Mouse (Mus musculus): ENCODE measurements around the gene Fam19a2. TPM values are rescaled to one million over a fixed set of nuclear protein-coding genes. Genes with fewer than 3 reads are reported as not detected.

Fam19a2 gene
- polyA plus RNA-seq, 1 experiment, result 0.01 TPM

DNA sequence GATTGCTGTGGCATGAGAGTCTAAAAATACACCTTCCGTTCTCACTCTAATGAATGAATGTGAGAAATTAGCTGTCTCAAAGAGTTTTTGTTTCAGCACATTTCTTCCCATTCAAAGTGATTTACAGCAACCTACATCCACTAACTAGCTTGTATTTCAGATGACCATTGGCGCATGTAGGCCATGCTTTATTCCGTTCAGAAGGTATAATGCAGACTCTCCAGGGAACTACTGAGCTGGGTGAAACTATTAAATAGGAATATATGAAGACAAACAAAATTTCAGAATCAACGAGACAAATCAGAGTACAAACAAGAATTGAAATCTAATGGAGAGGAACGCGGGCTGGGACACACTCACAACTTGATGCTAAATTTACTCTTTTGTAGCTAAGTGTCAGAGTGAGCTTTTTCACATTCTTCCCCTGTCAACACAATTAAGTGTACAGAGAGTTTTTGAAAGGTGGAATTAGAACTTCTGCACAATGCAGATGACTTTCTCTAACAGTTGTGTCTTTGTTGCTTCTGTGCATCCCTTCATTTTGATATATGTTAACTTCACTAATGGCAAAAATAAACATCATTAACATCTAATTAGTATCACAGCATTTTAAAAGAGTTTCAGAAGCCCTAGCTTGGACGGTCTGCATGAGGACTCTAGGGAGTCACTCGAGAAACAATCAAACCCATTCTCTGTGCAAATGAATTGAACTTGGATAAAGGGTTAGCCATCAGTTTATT is 428.6 kb downstream of the Fam19a2 start:
- H3K4me2 ChIP-seq (ENCODE audit: low read depth), result no peak overlapping the region
- H3K36me3 ChIP-seq (ENCODE audit: control insufficient read depth, insufficient read depth), result no peaks in the 10 kb centered on the region
- H3ac ChIP-seq (ENCODE audit: control insufficient read depth, insufficient read length), result no peak overlapping the region
- no peaks in the 10 kb centered on the region for H3K79me2 ChIP-seq (ENCODE audit: control insufficient read depth, insufficient read depth)
- TF ChIP-seq POLR2A (IDR thresholded peaks at IDR 0.05; ENCODE audit: insufficient read length, low read depth) (no peak), MYOD1 (IDR thresholded peaks at IDR 0.05; ENCODE audit: control insufficient read depth in 1 of 3, insufficient read length in 2 of 3, low read depth in 2 of 3) (no peak), MYOG (IDR thresholded peaks at IDR 0.05; ENCODE audit: control insufficient read depth in 1 of 3, insufficient read depth in 1 of 3, insufficient read length in 2 of 3, low read depth in 2 of 3) (no peak), CEBPB (IDR thresholded peaks at IDR 0.05; ENCODE audit: insufficient read depth, poor library complexity, severe bottlenecking) (no peak), TCF12 (IDR thresholded peaks at IDR 0.05; ENCODE audit: insufficient read depth, poor library complexity, severe bottlenecking) (no peak), POLR2AphosphoS2 (IDR thresholded peaks at IDR 0.05; ENCODE audit: insufficient read length, low read depth) (no peak), SRF (IDR thresholded peaks at IDR 0.05; ENCODE audit: control insufficient read depth, insufficient read length, low read depth) (no peak), REST (IDR thresholded peaks at IDR 0.05; ENCODE audit: insufficient read depth, insufficient read length) (no peak), TCF3 (IDR thresholded peaks at IDR 0.05; ENCODE audit: insufficient read length, low read depth) (no peak), E2F4 (IDR thresholded peaks at IDR 0.05; ENCODE audit: insufficient read depth) (no peak), USF1 (IDR thresholded peaks at IDR 0.05; ENCODE audit: low read depth) (no peak), MAX (IDR thresholded peaks at IDR 0.05; ENCODE audit: low read depth) (no peak)
- H3K4me3 ChIP-seq, result no peak overlapping the region
- H3K27me3 ChIP-seq (ENCODE audit: control insufficient read depth, insufficient read depth, insufficient read length), result no peaks in the 10 kb centered on the region

- Histone ChIP-seq H3K36me3 (ENCODE audit: control insufficient read depth, insufficient read depth) (no peaks in the 10 kb centered on the region), H3K79me2 (ENCODE audit: control insufficient read depth, insufficient read depth) (no peaks in the 10 kb centered on the region), H3ac (ENCODE audit: control insufficient read depth, insufficient read length) (no peak overlapping the region), H3K27me3 (ENCODE audit: control insufficient read depth, insufficient read depth, insufficient read length) (no peaks in the 10 kb centered on the region), H3K4me2 (ENCODE audit: low read depth) (no peak overlapping the region), H3K4me3 (no peak overlapping the region)
- TF ChIP-seq TCF12 (IDR thresholded peaks at IDR 0.05; ENCODE audit: insufficient read depth, poor library complexity, severe bottlenecking) (no peak), POLR2A (IDR thresholded peaks at IDR 0.05; ENCODE audit: insufficient read length, low read depth) (no peak), CEBPB (IDR thresholded peaks at IDR 0.05; ENCODE audit: insufficient read depth, poor library complexity, severe bottlenecking) (no peak)
These were observed 429.1 kb downstream of the Fam19a2 start for GRCm38 (mm10) chr10:123692926-123693224.

DNA sequence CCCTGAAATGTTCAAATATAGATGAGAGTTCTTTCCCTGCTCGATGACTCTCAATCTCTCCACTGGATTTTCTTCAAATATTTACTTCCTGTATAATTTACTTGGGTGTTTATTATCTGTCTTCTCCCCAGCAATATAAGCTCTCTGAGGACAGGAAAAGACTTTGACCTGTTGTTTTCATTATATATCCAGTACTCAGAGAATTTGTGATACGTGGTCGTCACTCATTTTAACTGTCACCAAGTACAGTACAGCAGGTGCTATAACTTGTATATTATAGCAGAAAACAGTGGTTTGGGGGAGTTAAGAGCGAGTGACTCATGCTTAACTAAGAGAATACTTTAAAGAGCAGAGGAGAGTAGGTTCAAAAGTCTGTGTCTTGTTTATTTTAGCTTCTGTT is 438.8 kb downstream of the Fam19a2 start:
- no peaks in the 10 kb centered on the region for H3K27me3 ChIP-seq (ENCODE audit: control insufficient read depth, insufficient read depth, insufficient read length)
- H3K4me3 ChIP-seq, result no peak overlapping the region
- no peaks in the 10 kb centered on the region for H3K36me3 ChIP-seq (ENCODE audit: control insufficient read depth, insufficient read depth)
- TF ChIP-seq CEBPB (IDR thresholded peaks at IDR 0.05; ENCODE audit: insufficient read depth, poor library complexity, severe bottlenecking) (no peak), TCF12 (IDR thresholded peaks at IDR 0.05; ENCODE audit: insufficient read depth, poor library complexity, severe bottlenecking) (no peak), REST (IDR thresholded peaks at IDR 0.05; ENCODE audit: insufficient read depth, insufficient read length) (no peak), SRF (IDR thresholded peaks at IDR 0.05; ENCODE audit: control insufficient read depth, insufficient read length, low read depth) (no peak), E2F4 (IDR thresholded peaks at IDR 0.05; ENCODE audit: insufficient read depth) (no peak), MYOG (IDR thresholded peaks at IDR 0.05; ENCODE audit: control insufficient read depth in 1 of 3, insufficient read depth in 1 of 3, insufficient read length in 2 of 3, low read depth in 2 of 3) (no peak), TCF3 (IDR thresholded peaks at IDR 0.05; ENCODE audit: insufficient read length, low read depth) (no peak), USF1 (IDR thresholded peaks at IDR 0.05; ENCODE audit: low read depth) (no peak), MAX (IDR thresholded peaks at IDR 0.05; ENCODE audit: low read depth) (no peak), POLR2AphosphoS2 (IDR thresholded peaks at IDR 0.05; ENCODE audit: insufficient read length, low read depth) (no peak), POLR2A (IDR thresholded peaks at IDR 0.05; ENCODE audit: insufficient read length, low read depth) (no peak), MYOD1 (IDR thresholded peaks at IDR 0.05; ENCODE audit: control insufficient read depth in 1 of 3, insufficient read length in 2 of 3, low read depth in 2 of 3) (no peak)
- no peak overlapping the region for H3ac ChIP-seq (ENCODE audit: control insufficient read depth, insufficient read length)
- H3K79me2 ChIP-seq (ENCODE audit: control insufficient read depth, insufficient read depth), result no peaks in the 10 kb centered on the region
- H3K4me2 ChIP-seq (ENCODE audit: low read depth), result no peak overlapping the region

DNA sequence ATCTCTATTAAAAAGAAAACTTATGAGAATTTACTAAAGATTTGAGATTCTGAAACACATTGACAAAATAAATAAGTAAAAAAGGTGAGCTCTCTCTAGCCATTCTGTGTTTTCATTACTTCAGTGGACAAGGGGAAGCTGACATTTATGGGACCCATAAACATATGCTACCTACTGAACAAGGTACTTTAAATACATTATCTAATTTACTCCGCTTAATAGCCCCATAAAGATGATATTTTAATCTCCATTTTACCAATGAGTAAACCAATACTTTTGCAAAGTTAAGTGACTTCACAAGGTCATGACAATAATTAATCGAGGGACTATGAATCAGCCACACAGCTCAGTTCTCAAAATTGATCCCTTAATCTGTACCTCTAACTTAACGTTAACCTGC is 443.2 kb downstream of the Fam19a2 start:
- TF ChIP-seq REST (IDR thresholded peaks at IDR 0.05; ENCODE audit: insufficient read depth, insufficient read length) (no peak), SRF (IDR thresholded peaks at IDR 0.05; ENCODE audit: control insufficient read depth, insufficient read length, low read depth) (no peak), MYOG (IDR thresholded peaks at IDR 0.05; ENCODE audit: control insufficient read depth in 1 of 3, insufficient read depth in 1 of 3, insufficient read length in 2 of 3, low read depth in 2 of 3) (no peak), E2F4 (IDR thresholded peaks at IDR 0.05; ENCODE audit: insufficient read depth) (no peak), POLR2A (IDR thresholded peaks at IDR 0.05; ENCODE audit: insufficient read length, low read depth) (no peak)
- Histone ChIP-seq H3ac (ENCODE audit: control insufficient read depth, insufficient read length) (no peak overlapping the region), H3K4me3 (no peak overlapping the region), H3K36me3 (ENCODE audit: control insufficient read depth, insufficient read depth) (no peaks in the 10 kb centered on the region), H3K27me3 (ENCODE audit: control insufficient read depth, insufficient read depth, insufficient read length) (no peaks in the 10 kb centered on the region), H3K4me2 (ENCODE audit: low read depth) (no peak overlapping the region), H3K79me2 (ENCODE audit: control insufficient read depth, insufficient read depth) (no peaks in the 10 kb centered on the region)

- TF ChIP-seq SRF (IDR thresholded peaks at IDR 0.05; ENCODE audit: control insufficient read depth, insufficient read length, low read depth), result no peak
- TF ChIP-seq MYOG (IDR thresholded peaks at IDR 0.05; ENCODE audit: control insufficient read depth in 1 of 3, insufficient read depth in 1 of 3, insufficient read length in 2 of 3, low read depth in 2 of 3), result no peak
- TF ChIP-seq POLR2AphosphoS2 (IDR thresholded peaks at IDR 0.05; ENCODE audit: insufficient read length, low read depth), result no peak
- no peak for TF ChIP-seq POLR2A (IDR thresholded peaks at IDR 0.05; ENCODE audit: insufficient read length, low read depth)
- no peak for TF ChIP-seq CEBPB (IDR thresholded peaks at IDR 0.05; ENCODE audit: insufficient read depth, poor library complexity, severe bottlenecking)
- TF ChIP-seq TCF3 (IDR thresholded peaks at IDR 0.05; ENCODE audit: insufficient read length, low read depth), result no peak
- no peak for TF ChIP-seq MAX (IDR thresholded peaks at IDR 0.05; ENCODE audit: low read depth)
- no peak for TF ChIP-seq MYOD1 (IDR thresholded peaks at IDR 0.05; ENCODE audit: control insufficient read depth in 1 of 3, insufficient read length in 2 of 3, low read depth in 2 of 3)
- no peak overlapping the region for H3K4me2 ChIP-seq (ENCODE audit: low read depth)
These were observed 446.9 kb downstream of the Fam19a2 start for GRCm38 (mm10) chr10:123710738-123711137.

More at GRCm38 (mm10) chr10:123710738-123711137, 446.9 kb downstream of the Fam19a2 start:
- Histone ChIP-seq H3K36me3 (ENCODE audit: control insufficient read depth, insufficient read depth) (no peaks in the 10 kb centered on the region), H3K4me3 (no peak overlapping the region), H3K27me3 (ENCODE audit: control insufficient read depth, insufficient read depth, insufficient read length) (no peaks in the 10 kb centered on the region), H3ac (ENCODE audit: control insufficient read depth, insufficient read length) (no peak overlapping the region), H3K79me2 (ENCODE audit: control insufficient read depth, insufficient read depth) (no peaks in the 10 kb centered on the region)

All from myocyte (in vitro differentiated cells).